Mouse (Mus musculus) effector memory CD4-positive, alpha-beta T cell, adult 7 months (primary cell): ENCODE results near the gene Acad8. TPM values are rescaled to one million over a fixed set of nuclear protein-coding genes. Genes with fewer than 3 reads are reported as not detected.

Source experiments
- polyA plus RNA-seq: library from polyadenylated mRNA; unstranded; fragments of 100-300 nt; shearing (Covaris generic); gene quantifications from one replicate; pipeline ENCODE4 v1.2.1, GENCODE M21; 2017

The Acad8 gene
- 25.0 TPM for polyA plus RNA-seq

DNA sequence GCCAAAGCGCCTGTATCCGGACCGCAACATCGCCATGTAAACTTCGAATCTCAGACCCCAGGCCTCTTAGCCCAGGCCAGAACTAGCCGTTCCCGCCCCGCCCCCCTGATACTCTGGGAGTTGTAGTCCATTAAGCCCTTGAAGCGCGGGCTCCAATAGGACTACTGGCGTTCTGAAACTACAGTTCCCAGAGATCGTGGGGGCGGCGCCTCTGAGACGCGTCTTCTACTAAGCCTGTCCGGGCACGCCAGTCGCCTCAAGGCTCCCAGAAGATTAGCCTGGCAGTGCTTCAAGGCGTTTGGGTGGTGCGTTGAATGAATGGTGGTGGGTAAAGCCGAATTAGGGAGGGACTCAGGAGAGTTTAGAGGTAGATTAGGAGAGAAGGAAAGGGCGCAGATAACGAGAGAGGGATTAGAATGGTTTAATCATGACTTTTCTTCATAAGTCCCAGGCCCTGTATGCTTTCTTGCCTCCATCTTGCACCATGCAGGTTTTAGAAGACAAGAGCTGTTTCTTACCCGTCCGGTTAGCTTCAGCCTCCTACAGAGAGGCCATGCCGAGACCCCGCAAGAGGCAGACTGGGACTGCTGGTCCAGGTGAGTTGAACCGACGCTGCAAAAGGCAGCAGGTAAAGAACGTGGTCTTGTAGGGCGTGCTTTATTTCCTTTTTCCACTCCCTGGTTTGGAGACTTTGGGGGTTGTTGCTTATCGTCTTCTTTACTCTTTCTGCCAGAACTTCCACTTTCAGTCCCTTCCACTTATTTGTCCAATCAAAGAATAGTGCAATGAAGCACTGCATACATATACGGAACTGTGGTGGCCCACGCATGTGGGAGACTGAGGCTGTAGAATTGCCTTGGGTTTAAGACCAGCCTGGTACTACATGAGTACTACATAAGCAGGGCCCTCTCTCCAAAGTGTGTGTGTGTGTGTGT, at the start of gene Acad8, which contains the start of gene Thyn1:
Gene Acad8, minus strand, starts transcription at position 106 of the 935 bp plus-strand sequence.
Gene Thyn1, plus strand, starts transcription at position 250 of the 935 bp plus-strand sequence.

DNA sequence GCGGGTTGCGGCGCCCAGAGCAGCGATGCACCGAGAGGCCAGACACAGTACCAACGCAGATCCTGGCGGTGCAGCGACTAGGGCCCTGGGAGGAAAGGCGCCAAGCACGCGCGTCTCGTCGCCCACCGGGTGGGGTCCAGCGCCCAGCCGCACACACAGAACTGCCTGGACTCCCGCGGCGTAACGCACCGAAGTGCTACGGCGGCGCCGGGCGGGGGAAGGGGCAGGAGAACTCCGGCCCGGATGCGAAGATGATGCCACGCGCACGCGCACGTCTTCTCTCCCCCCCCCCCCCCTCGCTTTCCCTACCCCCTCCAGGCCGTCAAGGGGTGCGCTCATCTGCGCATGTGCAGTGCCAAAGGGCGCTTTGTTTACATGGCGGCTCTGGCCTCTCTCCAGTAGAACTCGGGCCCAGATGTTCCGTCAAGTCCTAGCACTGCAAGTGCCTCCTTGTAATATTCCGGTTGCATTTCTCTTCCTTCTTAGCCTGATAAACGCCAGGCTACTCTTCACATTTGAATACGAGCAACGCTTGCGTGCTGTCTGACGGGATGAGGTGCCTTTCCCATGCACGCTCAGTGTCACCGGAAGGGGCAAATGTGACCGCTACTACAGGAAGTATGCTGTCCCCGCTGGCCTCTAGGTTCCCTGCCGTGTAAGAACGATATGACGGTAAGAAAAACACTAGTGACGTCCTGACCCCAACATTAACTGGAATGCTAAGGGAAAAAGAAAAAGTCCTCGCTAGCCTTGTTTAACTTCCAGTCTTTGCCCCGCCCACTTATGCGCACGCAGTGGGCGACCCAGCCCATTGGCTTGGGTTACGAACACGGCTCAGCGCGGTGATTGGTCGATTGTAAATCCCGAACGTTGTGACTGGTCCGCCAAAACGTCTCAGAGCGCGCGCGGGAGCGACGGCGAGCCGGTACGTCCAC, 30.7 kb upstream of the Acad8 start, which contains the start of the genes Vps26b and Ncapd3:
Gene Vps26b, minus strand, starts transcription at position 238 of the 935 bp plus-strand sequence.
Gene Ncapd3, plus strand, starts transcription at position 348 of the 935 bp plus-strand sequence.

Other genes starting within 250 kb of the Acad8 start
- gene Glb1l2, start 193.1 kb downstream of the Acad8 start, polyA plus RNA-seq = not detected
- 0.15 TPM for gene Glb1l3, start 138.7 kb downstream of the Acad8 start, polyA plus RNA-seq
- gene Gm1110, start 76.5 kb downstream of the Acad8 start, polyA plus RNA-seq = not detected
- 46.2 TPM for gene Thyn1, start 144 bp upstream of the Acad8 start, polyA plus RNA-seq
- 50.4 TPM for gene Vps26b, start 30.5 kb upstream of the Acad8 start, polyA plus RNA-seq
- 28.5 TPM for gene Ncapd3, start 30.6 kb upstream of the Acad8 start, polyA plus RNA-seq
- not detected for gene Jam3, start 155.9 kb upstream of the Acad8 start, polyA plus RNA-seq